Mouse (Mus musculus): ENCODE data around the gene Cdc5l. TPM values are rescaled to one million over a fixed set of nuclear protein-coding genes. Genes with fewer than 3 reads are reported as not detected.

Gene Cdc5l
- total and polyA plus RNA-seq, 3 experiments: 7.5 to 109 (median 78.5) TPM

GRCm38 (mm10) chr17:45450153-45450552 lies 16.6 kb upstream of the Cdc5l start:
- Histone ChIP-seq H3K4me1 (ENCODE audit: insufficient read depth, low read depth, low read length) (peaks cover 4% of the 10 kb centered on the region; the same call in 1 of the 2 replicates), H3K9me3 (replicated peaks) (no peaks in the 10 kb centered on the region), H3K36me3 (replicated peaks) (peaks cover 26% of the 10 kb centered on the region), H3K27me3 (ENCODE audit: insufficient read depth, low read length) (no peaks in the 10 kb centered on the region), H3K4me3 (ENCODE audit: low read depth, low read length) (no peak overlapping the region)
- ATAC-seq (ENCODE audit: extremely low read depth, insufficient number of reproducible peaks, low FRiP score, poor library complexity, severe bottlenecking) (no peak; the same call in 1 of the 2 replicates), DNase-seq (ENCODE audit: low spot score) (no peak)
- no peak for TF ChIP-seq TAL1 (conservative IDR thresholded peaks at IDR 0.05; ENCODE audit: low read depth, low read length)
- TF ChIP-seq POLR2AphosphoS5 (IDR thresholded peaks at IDR 0.05; ENCODE audit: insufficient replicate concordance, low read depth, low read length): no peak
- TF ChIP-seq GATA2 (IDR thresholded peaks at IDR 0.05; ENCODE audit: borderline replicate concordance, low read depth, low read length): no peak
- TF ChIP-seq CTCF (IDR thresholded peaks at IDR 0.05; ENCODE audit: low read depth, low read length): no peak
- TF ChIP-seq GATA1 (IDR thresholded peaks at IDR 0.05; ENCODE audit: borderline replicate concordance, low read length): no peak

- no peak overlapping the region for H3K4me3 ChIP-seq (ENCODE audit: low read depth, low read length)
- H3K36me3 ChIP-seq (replicated peaks): peaks cover 26% of the 10 kb centered on the region
- ATAC-seq (ENCODE audit: extremely low read depth, insufficient number of reproducible peaks, low FRiP score, poor library complexity, severe bottlenecking) (no peak), DNase-seq (ENCODE audit: low spot score) (no peak)
- peaks cover 4% of the 10 kb centered on the region; the same call in 1 of the 2 replicates for H3K4me1 ChIP-seq (ENCODE audit: insufficient read depth, low read depth, low read length)
- H3K27me3 ChIP-seq (ENCODE audit: insufficient read depth, low read length): no peaks in the 10 kb centered on the region
- H3K9me3 ChIP-seq (replicated peaks): no peaks in the 10 kb centered on the region
- TF ChIP-seq CTCF (IDR thresholded peaks at IDR 0.05; ENCODE audit: low read depth, low read length) (no peak), GATA1 (IDR thresholded peaks at IDR 0.05; ENCODE audit: borderline replicate concordance, low read length) (no peak), TAL1 (conservative IDR thresholded peaks at IDR 0.05; ENCODE audit: low read depth, low read length) (no peak), GATA2 (IDR thresholded peaks at IDR 0.05; ENCODE audit: borderline replicate concordance, low read depth, low read length) (no peak), POLR2AphosphoS5 (IDR thresholded peaks at IDR 0.05; ENCODE audit: insufficient replicate concordance, low read depth, low read length) (no peak)
Measured at GRCm38 (mm10) chr17:45449586-45449985, 16.0 kb upstream of the Cdc5l start.

- Histone ChIP-seq H3K9me3 (replicated peaks) (no peaks in the 10 kb centered on the region), H3K4me1 (ENCODE audit: insufficient read depth, low read depth, low read length) (peaks cover 4% of the 10 kb centered on the region; the same call in 1 of the 2 replicates), H3K27me3 (ENCODE audit: insufficient read depth, low read length) (no peaks in the 10 kb centered on the region), H3K4me3 (ENCODE audit: low read depth, low read length) (no peak overlapping the region), H3K36me3 (replicated peaks) (peaks cover 35% of the 10 kb centered on the region)
- TF ChIP-seq GATA1 (IDR thresholded peaks at IDR 0.05; ENCODE audit: borderline replicate concordance, low read length): no peak
- TF ChIP-seq GATA2 (IDR thresholded peaks at IDR 0.05; ENCODE audit: borderline replicate concordance, low read depth, low read length): no peak
- no peak for TF ChIP-seq TAL1 (conservative IDR thresholded peaks at IDR 0.05; ENCODE audit: low read depth, low read length)
- no peak for TF ChIP-seq POLR2AphosphoS5 (IDR thresholded peaks at IDR 0.05; ENCODE audit: insufficient replicate concordance, low read depth, low read length)
- TF ChIP-seq CTCF (IDR thresholded peaks at IDR 0.05; ENCODE audit: low read depth, low read length): no peak
- DNase-seq (ENCODE audit: low spot score) (no peak), ATAC-seq (ENCODE audit: extremely low read depth, insufficient number of reproducible peaks, low FRiP score, poor library complexity, severe bottlenecking) (no peak)
Measured at GRCm38 (mm10) chr17:45447063-45447462, 13.5 kb upstream of the Cdc5l start.

GRCm38 (mm10) chr17:45445923-45446322 lies 12.4 kb upstream of the Cdc5l start:
- Histone ChIP-seq H3K4me3 (ENCODE audit: low read depth, low read length) (no peak overlapping the region), H3K9me3 (replicated peaks) (no peaks in the 10 kb centered on the region), H3K27me3 (ENCODE audit: insufficient read depth, low read length) (no peaks in the 10 kb centered on the region), H3K36me3 (replicated peaks) (peaks cover 35% of the 10 kb centered on the region), H3K4me1 (ENCODE audit: insufficient read depth, low read depth, low read length) (peaks cover 4% of the 10 kb centered on the region; the same call in 1 of the 2 replicates)
- DNase-seq (ENCODE audit: low spot score) (no peak), ATAC-seq (ENCODE audit: extremely low read depth, insufficient number of reproducible peaks, low FRiP score, poor library complexity, severe bottlenecking) (no peak)
- TF ChIP-seq GATA2 (IDR thresholded peaks at IDR 0.05; ENCODE audit: borderline replicate concordance, low read depth, low read length) (no peak), CTCF (IDR thresholded peaks at IDR 0.05; ENCODE audit: low read depth, low read length) (no peak), POLR2AphosphoS5 (IDR thresholded peaks at IDR 0.05; ENCODE audit: insufficient replicate concordance, low read depth, low read length) (no peak), GATA1 (IDR thresholded peaks at IDR 0.05; ENCODE audit: borderline replicate concordance, low read length) (no peak), TAL1 (conservative IDR thresholded peaks at IDR 0.05; ENCODE audit: low read depth, low read length) (no peak)

GRCm38 (mm10) chr17:45434262-45434590 lies 689 bp upstream of the Cdc5l start:
- ATAC-seq (ENCODE audit: extremely low read depth, insufficient number of reproducible peaks, low FRiP score, poor library complexity, severe bottlenecking): no peak
- Histone ChIP-seq H3K9me3 (replicated peaks) (no peaks in the 10 kb centered on the region), H3K4me1 (ENCODE audit: insufficient read depth, low read depth, low read length) (peaks cover 31% of the 10 kb centered on the region)

GRCm38 (mm10) chr17:45432706-45433398 lies 685 bp downstream of the Cdc5l start:
- no peak for ATAC-seq (ENCODE audit: extremely low read depth, insufficient number of reproducible peaks, low FRiP score, poor library complexity, severe bottlenecking)
- TF ChIP-seq POLR2AphosphoS5 (IDR thresholded peaks at IDR 0.05; ENCODE audit: insufficient replicate concordance, low read depth, low read length): no peak
- no peak for TF ChIP-seq GATA2 (IDR thresholded peaks at IDR 0.05; ENCODE audit: borderline replicate concordance, low read depth, low read length)
- TF ChIP-seq TAL1 (conservative IDR thresholded peaks at IDR 0.05; ENCODE audit: low read depth, low read length): no peak
- TF ChIP-seq CTCF (IDR thresholded peaks at IDR 0.05; ENCODE audit: low read depth, low read length): no peak
- TF ChIP-seq GATA1 (IDR thresholded peaks at IDR 0.05; ENCODE audit: borderline replicate concordance, low read length): no peak
- H3K9me3 ChIP-seq (replicated peaks): no peaks in the 10 kb centered on the region
- no peaks in the 10 kb centered on the region for H3K27me3 ChIP-seq (ENCODE audit: insufficient read depth, low read length)
- peaks cover 10% of the 10 kb centered on the region for H3K36me3 ChIP-seq (replicated peaks)
- peak overlapping the region; percentile 95 for H3K4me3 ChIP-seq (ENCODE audit: low read depth, low read length)
- peaks cover 31% of the 10 kb centered on the region for H3K4me1 ChIP-seq (ENCODE audit: insufficient read depth, low read depth, low read length)
- peak; percentile 40 for DNase-seq (ENCODE audit: low spot score)

More at GRCm38 (mm10) chr17:45434262-45434590, 689 bp upstream of the Cdc5l start:
- peak overlapping the region; percentile 95 for H3K4me3 ChIP-seq (ENCODE audit: low read depth, low read length)
- TF ChIP-seq POLR2AphosphoS5 (IDR thresholded peaks at IDR 0.05; ENCODE audit: insufficient replicate concordance, low read depth, low read length) (no peak), GATA2 (IDR thresholded peaks at IDR 0.05; ENCODE audit: borderline replicate concordance, low read depth, low read length) (no peak), CTCF (IDR thresholded peaks at IDR 0.05; ENCODE audit: low read depth, low read length) (no peak), TAL1 (conservative IDR thresholded peaks at IDR 0.05; ENCODE audit: low read depth, low read length) (no peak), GATA1 (IDR thresholded peaks at IDR 0.05; ENCODE audit: borderline replicate concordance, low read length) (no peak)
- DNase-seq (ENCODE audit: low spot score): no peak
- no peaks in the 10 kb centered on the region for H3K27me3 ChIP-seq (ENCODE audit: insufficient read depth, low read length)
- peaks cover 11% of the 10 kb centered on the region for H3K36me3 ChIP-seq (replicated peaks)
